Mouse (Mus musculus): Measurements from ENCODE around the gene Abcb1a.

GRCm38 (mm10) chr5:8632901-8633300 lies 27.0 kb upstream of the Abcb1a start:
- TF ChIP-seq MAFK (IDR thresholded peaks at IDR 0.05; ENCODE audit: insufficient read depth, low read depth, low read length) = no peak
- TF ChIP-seq CHD2 (IDR thresholded peaks at IDR 0.05; ENCODE audit: low read depth, low read length) = no peak
- no peak for TF ChIP-seq ZC3H11A (IDR thresholded peaks at IDR 0.05; ENCODE audit: borderline replicate concordance, low read depth, low read length)
- TF ChIP-seq HCFC1 (IDR thresholded peaks at IDR 0.05; ENCODE audit: borderline replicate concordance, insufficient read depth, low read length) = no peak
- TF ChIP-seq ZNF384 (IDR thresholded peaks at IDR 0.05; ENCODE audit: low read depth, low read length) = no peak

Data from ES-E14 (cell line).